Mouse (Mus musculus): ENCODE data around the gene Tecrl.

The Tecrl gene

GRCm38 (mm10) chr5:83354846-83355561, at the start of gene Tecrl:
TSS of gene Tecrl (minus strand) at chr5:83355195.
- no peak for TF ChIP-seq GATA4 (IDR thresholded peaks at IDR 0.05; ENCODE audit: insufficient replicate concordance, low read length)

- TF ChIP-seq GATA4 (IDR thresholded peaks at IDR 0.05; ENCODE audit: insufficient replicate concordance, low read length): no peak
Observed at GRCm38 (mm10) chr5:83385021-83385420, 30.0 kb upstream of the Tecrl start.

GRCm38 (mm10) chr5:83351615-83352014, 3.4 kb downstream of the Tecrl start:
- no peak for TF ChIP-seq GATA4 (IDR thresholded peaks at IDR 0.05; ENCODE audit: insufficient replicate concordance, low read length)

GRCm38 (mm10) chr5:83339144-83339543, 15.9 kb downstream of the Tecrl start:
- TF ChIP-seq GATA4 (IDR thresholded peaks at IDR 0.05; ENCODE audit: insufficient replicate concordance, low read length): no peak

- no peak for TF ChIP-seq GATA4 (IDR thresholded peaks at IDR 0.05; ENCODE audit: insufficient replicate concordance, low read length)
Observed at GRCm38 (mm10) chr5:83267148-83267776, 87.7 kb downstream of the Tecrl start.

- no peak for TF ChIP-seq GATA4 (IDR thresholded peaks at IDR 0.05; ENCODE audit: insufficient replicate concordance, low read length)
Observed at GRCm38 (mm10) chr5:83260059-83260458, 94.9 kb downstream of the Tecrl start.

- no peak for TF ChIP-seq GATA4 (IDR thresholded peaks at IDR 0.05; ENCODE audit: insufficient replicate concordance, low read length)
Observed at GRCm38 (mm10) chr5:83254141-83254540, 100.9 kb downstream of the Tecrl start.

- no peak for TF ChIP-seq GATA4 (IDR thresholded peaks at IDR 0.05; ENCODE audit: insufficient replicate concordance, low read length)
Observed at GRCm38 (mm10) chr5:83238848-83239452, 116.0 kb downstream of the Tecrl start.

All from liver, adult (tissue).